Mouse (Mus musculus) myocyte (in vitro differentiated cells): ENCODE data around the gene Sfrp5. TPM values are rescaled to one million over a fixed set of nuclear protein-coding genes. Genes with fewer than 3 reads are reported as not detected.

ENCODE experiments used
- H3K27me3 ChIP-seq: one replicate; pipeline ENCODE4 v1.6.1; 2011; ENCODE audit not compliant: control insufficient read depth, insufficient read depth, insufficient read length
- H3K36me3 ChIP-seq: one replicate; pipeline ENCODE4 v1.6.1; 2011; ENCODE audit not compliant: control insufficient read depth, insufficient read depth
- H3K4me2 ChIP-seq: one replicate; pipeline ENCODE4 v1.6.1; 2011; ENCODE audit warnings: low read depth, control low read depth
- H3K4me3 ChIP-seq: one replicate; pipeline ENCODE4 v1.5.1; 2011; ENCODE audit warnings: mild to moderate bottlenecking, control low read depth, moderate library complexity
- H3K79me2 ChIP-seq: one replicate; pipeline ENCODE4 v1.6.1; 2011; ENCODE audit not compliant: control insufficient read depth, insufficient read depth
- H3ac ChIP-seq: one replicate; pipeline ENCODE4 v1.6.1; 2011; ENCODE audit not compliant: control insufficient read depth, insufficient read length
- CEBPB ChIP-seq: IDR thresholded peaks from 2 replicates; pipeline ENCODE4 v1.6.1; 2011; ENCODE audit warnings: mild to moderate bottlenecking, moderate library complexity; ENCODE audit not compliant: poor library complexity, insufficient read depth, severe bottlenecking
- E2F4 ChIP-seq: IDR thresholded peaks from one replicate; pipeline ENCODE4 v1.6.1; 2011; ENCODE audit warnings: mild to moderate bottlenecking, control low read depth, moderate library complexity; ENCODE audit not compliant: insufficient read depth
- MAX ChIP-seq: IDR thresholded peaks from one replicate; pipeline ENCODE4 v1.6.1; 2011; ENCODE audit warnings: low read depth, mild to moderate bottlenecking, control low read depth
- MYOD1 ChIP-seq, 3 experiments: IDR thresholded peaks; one replicate each; pipeline ENCODE4 v1.6.1; 2011; ENCODE audit warnings: control low read depth in 2 of 3, low read depth in 2 of 3, mild to moderate bottlenecking in 2 of 3, moderate library complexity in 1 of 3; ENCODE audit not compliant: insufficient read length in 2 of 3, control insufficient read depth in 1 of 3
- MYOG ChIP-seq, 3 experiments: IDR thresholded peaks; one replicate each; pipeline ENCODE4 v1.6.1; 2011; ENCODE audit warnings: control low read depth in 2 of 3, low read depth in 2 of 3, mild to moderate bottlenecking in 2 of 3; ENCODE audit not compliant: insufficient read length in 2 of 3, control insufficient read depth in 1 of 3, insufficient read depth in 1 of 3
- POLR2A ChIP-seq: IDR thresholded peaks from one replicate; pipeline ENCODE4 v1.6.1; 2011; ENCODE audit warnings: low read depth, mild to moderate bottlenecking, control low read depth, moderate library complexity; ENCODE audit not compliant: insufficient read length
- POLR2AphosphoS2 ChIP-seq: IDR thresholded peaks from one replicate; pipeline ENCODE4 v1.6.1; 2011; ENCODE audit warnings: low read depth, control low read depth; ENCODE audit not compliant: insufficient read length
- REST ChIP-seq: IDR thresholded peaks from one replicate; pipeline ENCODE4 v1.6.1; 2011; ENCODE audit warnings: mild to moderate bottlenecking, control low read depth, moderate library complexity; ENCODE audit not compliant: insufficient read depth, insufficient read length
- SRF ChIP-seq: IDR thresholded peaks from one replicate; pipeline ENCODE4 v1.6.1; 2011; ENCODE audit warnings: low read depth; ENCODE audit not compliant: control insufficient read depth, insufficient read length
- TCF12 ChIP-seq: IDR thresholded peaks from one replicate; pipeline ENCODE4 v1.6.1; 2011; ENCODE audit warnings: mild to moderate bottlenecking, control low read depth; ENCODE audit not compliant: poor library complexity, insufficient read depth, severe bottlenecking
- TCF3 ChIP-seq: IDR thresholded peaks from one replicate; pipeline ENCODE4 v1.6.1; 2011; ENCODE audit warnings: low read depth, control low read depth; ENCODE audit not compliant: insufficient read length
- USF1 ChIP-seq: IDR thresholded peaks from one replicate; pipeline ENCODE4 v1.6.1; 2011; ENCODE audit warnings: low read depth, mild to moderate bottlenecking, control low read depth, moderate library complexity
- polyA plus RNA-seq: library from polyadenylated mRNA; unstranded; fragments of >200 nt; fragmentation: generic; extraction: Trizol; gene quantifications from one replicate; pipeline ENCODE4 v1.2.1, GENCODE M21; 2012; ENCODE audit warnings: missing spikeins

The Sfrp5 gene
- 0.04 TPM for polyA plus RNA-seq

- peaks cover 60% of the 10 kb centered on the region for H3K27me3 ChIP-seq
- no peaks in the 10 kb centered on the region for H3K79me2 ChIP-seq
- TF ChIP-seq CEBPB (no peak), SRF (no peak), POLR2A (no peak), POLR2AphosphoS2 (no peak), MYOD1 (IDR thresholded peaks at IDR 0.05; ENCODE audit: control insufficient read depth in 1 of 3, insufficient read length in 2 of 3, low read depth in 2 of 3) (no peak), USF1 (no peak), MYOG (IDR thresholded peaks at IDR 0.05; ENCODE audit: control insufficient read depth in 1 of 3, insufficient read depth in 1 of 3, insufficient read length in 2 of 3, low read depth in 2 of 3) (no peak), TCF12 (no peak), TCF3 (no peak), E2F4 (no peak), MAX (no peak), REST (no peak)
- no peak within 1 kb of the TSS for H3ac ChIP-seq
- no peak within 1 kb of the TSS for H3K4me2 ChIP-seq
- H3K36me3 ChIP-seq: no peaks in the 10 kb centered on the region
- H3K4me3 ChIP-seq: no peak within 1 kb of the TSS
Observed at GRCm38 (mm10) chr19:42201696-42202381, at the start of gene Sfrp5. Gene Sfrp5 (minus strand): TSS chr19:42202252.

DNA sequence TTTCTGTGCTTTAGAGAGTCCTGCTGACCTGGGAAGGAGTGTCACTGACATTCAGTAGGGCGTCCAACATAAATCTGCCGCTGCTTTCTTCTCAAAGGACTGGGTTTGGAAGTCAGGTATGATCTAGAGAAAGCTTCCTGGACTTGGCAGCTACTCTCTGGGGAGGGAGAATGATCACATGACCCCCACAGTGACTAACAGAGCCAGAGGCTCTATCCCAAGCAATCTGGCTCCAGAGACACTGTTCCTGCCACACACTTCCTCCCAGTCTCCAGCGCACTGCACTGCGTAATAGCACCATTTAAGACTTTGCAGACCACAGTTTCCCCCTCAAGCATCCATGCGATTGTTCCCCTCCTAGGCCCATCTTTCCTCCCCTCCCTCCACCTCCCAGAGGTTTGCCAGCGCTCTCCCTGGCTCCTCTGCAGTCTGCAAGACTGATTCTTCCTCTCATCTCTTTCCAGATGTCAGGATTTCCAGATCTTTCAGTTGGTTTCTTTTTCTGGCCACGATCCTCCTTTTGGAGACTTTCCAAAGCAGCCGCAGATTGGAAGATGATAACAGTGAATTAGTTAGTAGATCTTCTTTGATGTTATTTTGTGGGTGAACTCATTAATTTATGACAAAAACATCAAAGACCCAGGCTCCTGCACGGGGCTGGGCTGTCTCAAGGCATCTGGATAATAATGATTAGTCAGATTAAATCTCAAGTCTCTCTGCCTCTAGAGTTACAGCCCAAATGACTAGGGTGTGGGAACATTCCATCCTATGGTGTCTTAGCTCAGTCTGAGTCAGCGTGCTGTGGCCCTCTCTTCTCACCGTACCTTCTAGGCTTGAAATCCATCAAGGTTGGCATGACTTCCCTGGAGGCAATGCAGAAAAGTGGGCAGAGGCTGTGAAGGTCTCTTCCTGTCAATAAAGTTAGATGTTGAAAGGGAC is 48.2 kb upstream of the Sfrp5 start:
- H3K79me2 ChIP-seq: no peaks in the 10 kb centered on the region
- no peak overlapping the region for H3ac ChIP-seq
- H3K27me3 ChIP-seq: peaks cover 26% of the 10 kb centered on the region
- TF ChIP-seq USF1: peak; percentile 46
- no peak for TF ChIP-seq MYOG (IDR thresholded peaks at IDR 0.05; ENCODE audit: control insufficient read depth in 1 of 3, insufficient read depth in 1 of 3, insufficient read length in 2 of 3, low read depth in 2 of 3)
- no peak for TF ChIP-seq REST
- no peak for TF ChIP-seq E2F4
- peak overlapping the region; percentile 16 for H3K4me2 ChIP-seq
- H3K36me3 ChIP-seq: no peaks in the 10 kb centered on the region
- no peak overlapping the region for H3K4me3 ChIP-seq

- Histone ChIP-seq H3ac (no peak within 1 kb of the TSS), H3K79me2 (no peaks in the 10 kb centered on the region), H3K4me3 (no peak within 1 kb of the TSS), H3K36me3 (no peaks in the 10 kb centered on the region), H3K27me3 (peaks cover 17% of the 10 kb centered on the region), H3K4me2 (no peak within 1 kb of the TSS)
- TF ChIP-seq SRF: no peak
- no peak for TF ChIP-seq MYOG (IDR thresholded peaks at IDR 0.05; ENCODE audit: control insufficient read depth in 1 of 3, insufficient read depth in 1 of 3, insufficient read length in 2 of 3, low read depth in 2 of 3)
- TF ChIP-seq TCF3: no peak
- no peak for TF ChIP-seq MAX
- no peak for TF ChIP-seq POLR2AphosphoS2
- TF ChIP-seq USF1: no peak
- no peak for TF ChIP-seq E2F4
- no peak for TF ChIP-seq TCF12
- TF ChIP-seq POLR2A: no peak
- no peak for TF ChIP-seq REST
- TF ChIP-seq CEBPB: no peak
- TF ChIP-seq MYOD1 (IDR thresholded peaks at IDR 0.05; ENCODE audit: control insufficient read depth in 1 of 3, insufficient read length in 2 of 3, low read depth in 2 of 3): no peak
Observed at GRCm38 (mm10) chr19:42247519-42247918, 45.5 kb upstream of the Sfrp5 start, which contains the start of gene Golga7b. Gene Golga7b (plus strand): TSS chr19:42247574.

- Histone ChIP-seq H3K79me2 (no peaks in the 10 kb centered on the region), H3K36me3 (no peaks in the 10 kb centered on the region), H3ac (no peak overlapping the region), H3K27me3 (peaks cover 17% of the 10 kb centered on the region), H3K4me2 (no peak overlapping the region), H3K4me3 (no peak overlapping the region)
- no peak for TF ChIP-seq TCF12
- TF ChIP-seq POLR2A: no peak
- TF ChIP-seq SRF: no peak
- TF ChIP-seq USF1: no peak
- no peak for TF ChIP-seq CEBPB
- TF ChIP-seq MYOD1 (IDR thresholded peaks at IDR 0.05; ENCODE audit: control insufficient read depth in 1 of 3, insufficient read length in 2 of 3, low read depth in 2 of 3): no peak
- TF ChIP-seq MYOG (IDR thresholded peaks at IDR 0.05; ENCODE audit: control insufficient read depth in 1 of 3, insufficient read depth in 1 of 3, insufficient read length in 2 of 3, low read depth in 2 of 3): no peak
- TF ChIP-seq E2F4: no peak
- TF ChIP-seq REST: no peak
- no peak for TF ChIP-seq MAX
- no peak for TF ChIP-seq POLR2AphosphoS2
Observed at GRCm38 (mm10) chr19:42246626-42247025, 44.6 kb upstream of the Sfrp5 start.
